Mouse (Mus musculus): ENCODE results near the gene Papolg.
A peak's percentile ranks its signal among the peaks of the same experiment; 100 is the strongest.

DNA sequence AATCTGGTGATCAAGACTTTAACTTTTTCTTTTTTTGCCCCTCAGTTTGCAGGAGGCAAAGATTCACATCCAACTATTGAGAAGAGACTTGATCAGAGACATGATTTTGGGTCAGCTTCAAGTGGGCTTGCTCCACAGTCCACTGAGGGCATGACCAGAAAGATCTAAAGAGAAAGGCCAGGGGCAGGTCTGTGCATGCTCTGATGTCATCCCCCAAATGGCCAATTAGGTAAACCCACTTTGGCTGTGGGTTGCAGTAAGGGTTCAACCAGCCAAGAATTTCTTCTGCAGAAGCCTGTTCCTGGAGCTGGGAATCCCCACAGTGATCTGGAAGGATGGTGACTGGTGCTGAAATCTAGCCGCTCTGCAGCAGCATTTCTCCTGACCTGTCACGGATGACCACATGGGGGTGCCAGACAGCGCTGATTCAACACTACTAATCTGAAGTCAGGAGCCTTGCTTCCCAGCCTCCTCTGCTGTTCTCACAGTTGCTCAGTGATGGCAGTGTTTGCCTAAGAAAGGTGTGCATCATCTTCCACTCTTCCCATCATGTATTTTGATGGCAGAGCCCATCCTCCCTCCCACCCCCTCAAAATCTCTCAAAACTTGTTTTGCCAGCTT is 39.8 kb downstream of the Papolg start:
- TF ChIP-seq POLR2A (IDR thresholded peaks at IDR 0.05; ENCODE audit: borderline replicate concordance, low read depth, low read length) = no peak
- TF ChIP-seq CTCF (IDR thresholded peaks at IDR 0.05; ENCODE audit: low read depth, low read length) = peak; percentile 44; the same call in 1 of the 2 replicates
